Mouse (Mus musculus) inflammation-experienced regulatory T-cells (primary cell): Measurements from ENCODE around the gene Lrrc37a. TPM values are rescaled to one million over a fixed set of nuclear protein-coding genes. Genes with fewer than 3 reads are reported as not detected.

Source experiments
- polyA plus RNA-seq, 2 experiments: library from polyadenylated mRNA; unstranded; fragments of 100-300 nt; shearing (Covaris generic); gene quantifications; one replicate each; pipeline ENCODE4 v1.2.1; 2017

Lrrc37a gene
- polyA plus RNA-seq: under 1 TPM; 0.05 to 0.51 TPM

GRCm38 (mm10) chr11:103504497-103504896 is at the start of gene Lrrc37a:
Gene Lrrc37a (minus strand): TSS chr11:103504597.

GRCm38 (mm10) chr11:103411981-103412949 is 92.1 kb downstream of the Lrrc37a start, which contains the start of gene Plekhm1:
Gene Plekhm1 (minus strand): TSS chr11:103412687.

Other genes with a start within 250 kb of the Lrrc37a start
- 10 to 100 TPM; 26.6 to 49.7 TPM for gene Map3k14, start 237.1 kb downstream of the Lrrc37a start, polyA plus RNA-seq
- gene Arhgap27, start 140.9 kb downstream of the Lrrc37a start, polyA plus RNA-seq: 10 to 100 TPM; 89.5 to 98.3 TPM
- gene Plekhm1, start 91.9 kb downstream of the Lrrc37a start, polyA plus RNA-seq: 10 to 100 TPM; 15.7 to 24.0 TPM
- under 1 TPM in 1 of 2 experiments, not detected in 1; 0.43 TPM for gene Gm884, start 116.5 kb upstream of the Lrrc37a start, polyA plus RNA-seq
- gene Lyzl6, start 134.3 kb upstream of the Lrrc37a start, polyA plus RNA-seq: not detected
- gene Rprml, start 145.0 kb upstream of the Lrrc37a start, polyA plus RNA-seq: not detected
- gene Gosr2, start 193.3 kb upstream of the Lrrc37a start, polyA plus RNA-seq: 100 to 1,000 TPM; 101 to 113 TPM
- under 1 TPM in 1 of 2 experiments, not detected in 1; 0.93 TPM for gene Wnt9b, start 245.2 kb upstream of the Lrrc37a start, polyA plus RNA-seq